In genomic region chr9:88547851-88548613, GRCm38 (mm10) we compare ENCODE assay signal across 8 mouse cellular contexts. TPM values are rescaled to one million over a fixed set of nuclear protein-coding genes. Genes with fewer than 3 reads are reported as not detected.
DNase-seq lines count a peak whose midpoint lies in the region; ATAC-seq and TF ChIP-seq lines count a peak whose summit lies in the region.

Zfp949 (plus strand) TSS chr9:88548020.

- H3K4me2 ChIP-seq in lung, embryonic 14.5 days, result peak within 1 kb of the TSS; percentile 61

- H3K36me3 ChIP-seq in lung, embryonic 14.5 days (ENCODE audit: insufficient read depth), result no peaks in the 10 kb centered on the region

- peak; percentile 56; the same call in 1 of the 2 replicates for TF ChIP-seq POLR2A in olfactory bulb, adult 2 months (IDR thresholded peaks at IDR 0.05; ENCODE audit: insufficient read depth, low read depth, low read length)

- H3K4me1 ChIP-seq in lung, embryonic 14.5 days (ENCODE audit: insufficient read depth), result no peaks in the 10 kb centered on the region; the same call in 1 of the 2 replicates
- H3K4me1 ChIP-seq in olfactory bulb, adult 2 months (ENCODE audit: control insufficient read depth, insufficient read depth, low read length), result peaks cover 5% of the 10 kb centered on the region

- peak within 1 kb of the TSS; percentile 63 for H3K9ac ChIP-seq in lung, embryonic 14.5 days

- peak; percentile 89 to 90 for ATAC-seq in hematopoietic stem cell, adult 5-6 weeks (replicated peaks in 1 of 2; ENCODE audit: insufficient read depth in 1 of 2, low FRiP score in 2 of 2, low TSS enrichment in 1 of 2, low read depth in 1 of 2, poor library complexity in 2 of 2, severe bottlenecking in 2 of 2)
- ATAC-seq in lung, embryonic 14.5 days (ENCODE audit: insufficient read depth), result peak; percentile 94

- no peaks in the 10 kb centered on the region for H3K9me3 ChIP-seq in lung, embryonic 14.5 days (ENCODE audit: low read depth, low read length)

- H3K4me3 ChIP-seq in lung, embryonic 14.5 days (ENCODE audit: low read depth, low read length), result peak within 1 kb of the TSS; percentile 61
- peak within 1 kb of the TSS; percentile 99 for H3K4me3 ChIP-seq in olfactory bulb, adult 2 months (ENCODE audit: insufficient read depth, low read depth, low read length)

- H3K27ac ChIP-seq in lung, embryonic 14.5 days (ENCODE audit: low read depth), result peak within 1 kb of the TSS; percentile 64
- H3K27ac ChIP-seq in olfactory bulb, adult 2 months (ENCODE audit: insufficient read depth, low read depth, low read length), result peak within 1 kb of the TSS; percentile 90

- peak; percentile 84 for DNase-seq in Muller cell, postnatal 12 days (ENCODE audit: inconsistent ontology term)
- DNase-seq in cerebellum, adult 9-10 months, result peak; percentile 95
- DNase-seq in forelimb bud, embryonic 11.5 days (ENCODE audit: low read depth, low spot score), result peak; percentile 81
- DNase-seq in layer of hippocampus, adult 8-10 months (ENCODE audit: low spot score in 2 of 2), result peak; percentile 77 to 80
- peak; percentile 91 for DNase-seq in lung, embryonic 14.5 days
- peak; percentile 50 to 71 for DNase-seq in thymus, adult 18-20 months

- TF ChIP-seq CTCF in lung, embryonic 14.5 days (IDR thresholded peaks at IDR 0.05; ENCODE audit: low read depth), result no peak
- no peak for TF ChIP-seq CTCF in olfactory bulb, adult 2 months (IDR thresholded peaks at IDR 0.05; ENCODE audit: insufficient read depth, low read depth, low read length)

- H3K27me3 ChIP-seq in lung, embryonic 14.5 days (ENCODE audit: insufficient read depth, low read length), result no peaks in the 10 kb centered on the region

- WGBS in lung, embryonic 14.5 days, result under 1% methylated on average over 30 of the region's 30 CpGs
- WGBS in olfactory bulb, adult 2 months, result under 1% methylated on average over 30 of the region's 30 CpGs

RNA-seq across cellular contexts. Expression of gene Zfp949, which starts in this region (rescaled TPM):
- total RNA-seq in hematopoietic stem cell, adult 5-6 weeks (2017), result 12.9 and 15.9 TPM in 2 replicates
- 10 to 100 TPM; 19.5 to 29.3 (median 24.7) TPM for total RNA-seq in layer of hippocampus, adult 8-10 months (2022)
- 7.6 and 8.4 TPM in 2 replicates for polyA plus RNA-seq in lung, embryonic 14.5 days (2014; fragmentation: Nextera tagmentation; extraction: Ambion mirVana)
- polyA plus RNA-seq in olfactory bulb, adult 2 months (2012; ENCODE audit: insufficient read depth, insufficient read length, low replicate concordance, missing spikeins), result not detected in 2 replicates

Comparison
In these comparisons a context has a peak if more than half of its experiments do, and no peak if none do; other contexts are left out.
1. Peak in every context shown above with its lines: DNase-seq, ATAC-seq, H3K4me3 ChIP-seq and H3K27ac ChIP-seq.